Mouse (Mus musculus): ENCODE measurements around the gene Tmtc3. TPM values are rescaled to one million over a fixed set of nuclear protein-coding genes. Genes with fewer than 3 reads are reported as not detected.

Tmtc3 gene
- polyA plus RNA-seq (2012; rRNA removed; ENCODE audit: low replicate concordance), result 0.45 and 1.7 TPM in 2 replicates

GRCm38 (mm10) chr10:100487097-100487978, at the start of gene Tmtc3, which contains the start of gene Cep290:
Gene Tmtc3 (minus strand): TSS chr10:100487350.
Gene Cep290 (plus strand): TSS chr10:100487558.

Other genes starting within 250 kb of the Tmtc3 start
- not detected in 2 replicates for gene Gm4301, start 151.7 kb downstream of the Tmtc3 start, polyA plus RNA-seq (2012; rRNA removed; ENCODE audit: low replicate concordance)
- gene Gm4302, start 146.5 kb downstream of the Tmtc3 start, polyA plus RNA-seq (2012; rRNA removed; ENCODE audit: low replicate concordance), result not detected in 2 replicates
- gene Gm4303, start 141.4 kb downstream of the Tmtc3 start, polyA plus RNA-seq (2012; rRNA removed; ENCODE audit: low replicate concordance), result not detected in 2 replicates
- gene Gm4305, start 136.3 kb downstream of the Tmtc3 start, polyA plus RNA-seq (2012; rRNA removed; ENCODE audit: low replicate concordance), result not detected in 2 replicates
- gene Gm4307, start 126.0 kb downstream of the Tmtc3 start, polyA plus RNA-seq (2012; rRNA removed; ENCODE audit: low replicate concordance), result not detected in 2 replicates
- not detected in 2 replicates for gene Gm4312, start 104.8 kb downstream of the Tmtc3 start, polyA plus RNA-seq (2012; rRNA removed; ENCODE audit: low replicate concordance)
- not detected in 2 replicates for gene Cep290, start 208 bp upstream of the Tmtc3 start, polyA plus RNA-seq (2012; rRNA removed; ENCODE audit: low replicate concordance)
- 0.52 and 3.8 TPM in 2 replicates for gene 4930430F08Rik, start 103.1 kb upstream of the Tmtc3 start, polyA plus RNA-seq (2012; rRNA removed; ENCODE audit: low replicate concordance)
- gene 1700017N19Rik, start 103.1 kb upstream of the Tmtc3 start, polyA plus RNA-seq (2012; rRNA removed; ENCODE audit: low replicate concordance), result not detected in 2 replicates

Data from duodenum, adult 2 months (tissue).